Mouse (Mus musculus): ENCODE measurements around the gene Gpr182.

DNA sequence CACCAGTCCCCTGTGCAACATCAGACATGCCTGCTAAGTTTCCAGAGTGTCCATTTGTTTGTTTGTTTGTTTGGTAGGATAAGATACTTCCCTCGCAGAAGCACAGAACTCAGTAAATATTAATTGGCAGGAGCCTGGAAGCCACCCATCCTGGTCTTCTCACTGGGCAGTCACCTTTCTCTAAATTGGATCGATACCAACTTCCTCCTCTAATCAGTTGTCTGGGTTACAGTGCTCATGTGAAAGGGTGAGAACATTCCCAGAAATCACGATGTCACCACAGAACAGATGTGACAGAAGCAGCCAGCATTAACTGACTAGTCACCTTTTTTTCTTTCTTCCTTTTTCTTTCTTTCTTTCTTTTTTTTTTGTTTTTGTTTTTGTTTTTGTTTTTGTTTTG is 3.7 kb upstream of the Gpr182 start:
- no peak for TF ChIP-seq CTCF (IDR thresholded peaks at IDR 0.05; ENCODE audit: control insufficient read depth, insufficient read depth, low read length)
- TF ChIP-seq POLR2A (IDR thresholded peaks at IDR 0.05; ENCODE audit: borderline replicate concordance, control insufficient read depth, low read depth, low read length), result no peak
